Mouse (Mus musculus) midbrain, embryonic 15.5 days (tissue): ENCODE results near the gene Olfr948. TPM values are rescaled to one million over a fixed set of nuclear protein-coding genes. Genes with fewer than 3 reads are reported as not detected.

ENCODE experiments used
- ATAC-seq: fragments of 200-750 bp; cut with Nextera tagmentation; replicated peaks from 2 replicates; pipeline ENCODE4 v1.8.0; 2017; ENCODE audit warnings: moderate TSS enrichment
- H3K27ac ChIP-seq: fragments of 300-500 bp; sonication (generic); 2 replicates; pipeline ENCODE4 v1.5.1; 2015; ENCODE audit warnings: mild to moderate bottlenecking, inconsistent platforms
- H3K27me3 ChIP-seq: fragments of 300-500 bp; sonication (generic); replicated peaks from 2 replicates; pipeline ENCODE4 v1.6.1; 2015; ENCODE audit warnings: inconsistent platforms
- H3K36me3 ChIP-seq: fragments of 300-500 bp; sonication (generic); replicated peaks from 2 replicates; pipeline ENCODE4 v1.6.1; 2015; ENCODE audit warnings: inconsistent platforms
- H3K4me1 ChIP-seq: fragments of 300-500 bp; sonication (generic); 2 replicates; pipeline ENCODE4 v1.6.1; 2015; ENCODE audit warnings: inconsistent platforms
- H3K4me2 ChIP-seq: fragments of 300-500 bp; sonication (generic); 2 replicates; pipeline ENCODE4 v1.6.1; 2015; ENCODE audit warnings: inconsistent platforms, mild to moderate bottlenecking, moderate library complexity
- H3K4me3 ChIP-seq: fragments of 300-500 bp; sonication (generic); 2 replicates; pipeline ENCODE4 v1.5.1; 2015; ENCODE audit warnings: mild to moderate bottlenecking, inconsistent platforms
- H3K9ac ChIP-seq: fragments of 300-500 bp; sonication (generic); 2 replicates; pipeline ENCODE4 v1.6.1; 2015; ENCODE audit warnings: mild to moderate bottlenecking, inconsistent platforms
- H3K9me3 ChIP-seq: fragments of 300-500 bp; sonication (generic); 2 replicates; pipeline ENCODE4 v1.6.1; 2016; ENCODE audit warnings: inconsistent platforms
- WGBS: fragments of 180-500 bp; shearing (Covaris S2); methylation state at CpG from one replicate; pipeline ENCODE4 v1.1.7; 2015; ENCODE audit warnings: mixed read lengths; 5-methylcytosine and 5-hydroxymethylcytosine counted together
- polyA plus RNA-seq: library from polyadenylated mRNA; unstranded; fragments of >200 nt; fragmentation: Nextera tagmentation; extraction: Ambion mirVana; gene quantifications from 2 replicates; pipeline ENCODE4 v1.2.1, GENCODE M21; 2015

The Olfr948 gene
- polyA plus RNA-seq, result not detected in 2 replicates

GRCm38 (mm10) chr9:39325945-39326344 lies at the start of gene Olfr948:
TSS of gene Olfr948 (minus strand) at chr9:39326045.
- no peak within 1 kb of the TSS for H3K4me3 ChIP-seq
- no peaks in the 10 kb centered on the region for H3K9me3 ChIP-seq
- H3K36me3 ChIP-seq, result no peaks in the 10 kb centered on the region
- H3K4me1 ChIP-seq, result no peaks in the 10 kb centered on the region
- H3K9ac ChIP-seq, result no peak within 1 kb of the TSS
- no peaks in the 10 kb centered on the region for H3K27me3 ChIP-seq
- no peak for ATAC-seq
- no peak within 1 kb of the TSS for H3K27ac ChIP-seq
- H3K4me2 ChIP-seq, result no peak within 1 kb of the TSS

- H3K36me3 ChIP-seq, result no peaks in the 10 kb centered on the region
- ATAC-seq, result no peak
- no peaks in the 10 kb centered on the region for H3K9me3 ChIP-seq
- no peak overlapping the region for H3K4me3 ChIP-seq
- H3K9ac ChIP-seq, result no peak overlapping the region
- H3K27ac ChIP-seq, result no peak overlapping the region
- H3K4me1 ChIP-seq, result no peaks in the 10 kb centered on the region
- H3K4me2 ChIP-seq, result no peak overlapping the region
- no peaks in the 10 kb centered on the region for H3K27me3 ChIP-seq
- WGBS, result 91% methylated on average over 2 of the region's 2 CpGs
Observed at GRCm38 (mm10) chr9:39287136-39287535, 38.7 kb downstream of the Olfr948 start.

GRCm38 (mm10) chr9:39276718-39277117 lies 49.1 kb downstream of the Olfr948 start, which contains the start of gene Olfr945:
TSS of gene Olfr945 (minus strand) at chr9:39276818.
- H3K36me3 ChIP-seq, result no peaks in the 10 kb centered on the region
- no peak for ATAC-seq
- no peak within 1 kb of the TSS for H3K4me3 ChIP-seq
- H3K27me3 ChIP-seq, result no peaks in the 10 kb centered on the region
- no peaks in the 10 kb centered on the region for H3K4me1 ChIP-seq
- no peaks in the 10 kb centered on the region for H3K9me3 ChIP-seq
- no peak within 1 kb of the TSS for H3K4me2 ChIP-seq
- no peak within 1 kb of the TSS for H3K9ac ChIP-seq
- no peak within 1 kb of the TSS for H3K27ac ChIP-seq
- 83% methylated on average over 3 of the region's 3 CpGs for WGBS

Other genes starting within 250 kb of the Olfr948 start
- not detected in 2 replicates for gene Olfr938, start 247.2 kb downstream of the Olfr948 start, polyA plus RNA-seq
- gene Olfr27, start 197.9 kb downstream of the Olfr948 start, polyA plus RNA-seq, result not detected in 2 replicates
- not detected in 2 replicates for gene Olfr943, start 159.7 kb downstream of the Olfr948 start, polyA plus RNA-seq
- gene Olfr944, start 124.1 kb downstream of the Olfr948 start, polyA plus RNA-seq, result not detected in 2 replicates
- gene Olfr1537, start 76.1 kb downstream of the Olfr948 start, polyA plus RNA-seq, result not detected in 2 replicates
- not detected in 2 replicates for gene Olfr945, start 49.2 kb downstream of the Olfr948 start, polyA plus RNA-seq
- not detected in 2 replicates for gene Olfr951, start 61.4 kb upstream of the Olfr948 start, polyA plus RNA-seq
- not detected in 2 replicates for gene Olfr952, start 101.1 kb upstream of the Olfr948 start, polyA plus RNA-seq
- not detected in 2 replicates for gene Olfr954, start 130.7 kb upstream of the Olfr948 start, polyA plus RNA-seq
- not detected in 2 replicates for gene Olfr955, start 145.9 kb upstream of the Olfr948 start, polyA plus RNA-seq
- gene Olfr44, start 167.9 kb upstream of the Olfr948 start, polyA plus RNA-seq, result not detected in 2 replicates
- gene Olfr957, start 189.8 kb upstream of the Olfr948 start, polyA plus RNA-seq, result not detected in 2 replicates
- gene Olfr958, start 228.0 kb upstream of the Olfr948 start, polyA plus RNA-seq, result not detected in 2 replicates
- gene Olfr959, start 249.5 kb upstream of the Olfr948 start, polyA plus RNA-seq, result not detected in 2 replicates